Mouse (Mus musculus) kidney, postnatal 36 days (tissue): ENCODE data around the gene LTO1.
"Not testable (repeated sequence)": the region's sequence is repeated elsewhere in the genome, so short reads cannot be mapped to it uniquely, and the experiment has no call there.

ENCODE experiments used
- DNase-seq, 2 experiments: peaks; one replicate each; pipeline ENCODE4 v3.0.0; 2021 to 2022; ENCODE audit warnings: mixed read lengths in 2 of 2

LTO1 gene

GRCm38 (mm10) chr7:144914948-144915750 is at the start of gene LTO1:
Gene LTO1 (plus strand): TSS chr7:144915100.
- peak; percentile 92 to 94 for DNase-seq

- DNase-seq, result no peak
Observed at GRCm38 (mm10) chr7:144867161-144867560, 47.7 kb upstream of the LTO1 start.

GRCm38 (mm10) chr7:144867602-144868001 is 47.3 kb upstream of the LTO1 start:
- no peak for DNase-seq

- no peak for DNase-seq
Observed at GRCm38 (mm10) chr7:144872420-144872819, 42.5 kb upstream of the LTO1 start.

GRCm38 (mm10) chr7:144873160-144873559 is 41.7 kb upstream of the LTO1 start:
- DNase-seq, result no peak

GRCm38 (mm10) chr7:144874226-144874625 is 40.7 kb upstream of the LTO1 start:
- no peak for DNase-seq

- no peak for DNase-seq
Observed at GRCm38 (mm10) chr7:144878401-144878800, 36.5 kb upstream of the LTO1 start.

GRCm38 (mm10) chr7:144883106-144883505 is 31.8 kb upstream of the LTO1 start:
- DNase-seq, result peak in 1 of 2 experiments; percentile 30

- DNase-seq, result no peak
Observed at GRCm38 (mm10) chr7:144887672-144888071, 27.2 kb upstream of the LTO1 start.

GRCm38 (mm10) chr7:144888564-144889299 is 26.2 kb upstream of the LTO1 start:
- DNase-seq, result peak in 1 of 2 experiments; percentile 18

GRCm38 (mm10) chr7:144890661-144891060 is 24.2 kb upstream of the LTO1 start:
- DNase-seq, result not testable (repeated sequence)

GRCm38 (mm10) chr7:144891863-144892262 is 23.0 kb upstream of the LTO1 start:
- no peak for DNase-seq

- no peak for DNase-seq
Observed at GRCm38 (mm10) chr7:144892322-144892721, 22.6 kb upstream of the LTO1 start.

- peak; percentile 7 to 70 for DNase-seq
Observed at GRCm38 (mm10) chr7:144894191-144894590, 20.7 kb upstream of the LTO1 start.

- DNase-seq, result no peak
Observed at GRCm38 (mm10) chr7:144894706-144895105, 20.2 kb upstream of the LTO1 start.

- peak; percentile 67 to 89 for DNase-seq
Observed at GRCm38 (mm10) chr7:144895305-144896111, 19.4 kb upstream of the LTO1 start.

GRCm38 (mm10) chr7:144896294-144897218 is 18.3 kb upstream of the LTO1 start, which contains the start of gene Fgf15:
Gene Fgf15 (plus strand): TSS chr7:144896531.
- peak; percentile 4 to 16 for DNase-seq

- DNase-seq, result no peak
Observed at GRCm38 (mm10) chr7:144898506-144898905, 16.4 kb upstream of the LTO1 start.

- DNase-seq, result not testable (repeated sequence)
Observed at GRCm38 (mm10) chr7:144905514-144905913, 9.4 kb upstream of the LTO1 start.

- DNase-seq, result peak; percentile 34 to 81
Observed at GRCm38 (mm10) chr7:144906708-144907397, 8.0 kb upstream of the LTO1 start.

GRCm38 (mm10) chr7:144907793-144908192 is 7.1 kb upstream of the LTO1 start:
- DNase-seq, result no peak
